Mouse (Mus musculus) stomach, embryonic 15.5 days (tissue): Measurements from ENCODE around the gene Tlcd2. TPM values are rescaled to one million over a fixed set of nuclear protein-coding genes. Genes with fewer than 3 reads are reported as not detected.

Experiments used
- ATAC-seq: fragments of 200-750 bp; cut with Nextera tagmentation; 2 replicates; pipeline ENCODE4 v1.8.0; 2017; ENCODE audit warnings: low read depth, moderate number of reproducible peaks, moderate TSS enrichment; ENCODE audit not compliant: insufficient read depth, low FRiP score
- H3K27ac ChIP-seq: fragments of 300-500 bp; sonication (generic); 2 replicates; pipeline ENCODE4 v1.5.1; 2015; ENCODE audit warnings: mild to moderate bottlenecking, inconsistent platforms
- H3K27me3 ChIP-seq: fragments of 300-500 bp; sonication (generic); replicated peaks from 2 replicates; pipeline ENCODE4 v1.6.1; 2015; ENCODE audit warnings: inconsistent platforms
- H3K36me3 ChIP-seq: fragments of 300-500 bp; sonication (generic); 2 replicates; pipeline ENCODE4 v1.6.1; 2015; ENCODE audit warnings: inconsistent platforms
- H3K4me1 ChIP-seq: fragments of 300-500 bp; sonication (generic); 2 replicates; pipeline ENCODE4 v1.6.1; 2015; ENCODE audit warnings: inconsistent platforms
- H3K4me2 ChIP-seq: fragments of 300-500 bp; sonication (generic); 2 replicates; pipeline ENCODE4 v1.6.1; 2015; ENCODE audit warnings: mild to moderate bottlenecking, inconsistent platforms
- H3K4me3 ChIP-seq: fragments of 300-500 bp; sonication (generic); replicated peaks from 2 replicates; pipeline ENCODE4 v1.5.1; 2015; ENCODE audit warnings: inconsistent platforms
- H3K9ac ChIP-seq: fragments of 300-500 bp; sonication (generic); 2 replicates; pipeline ENCODE4 v1.6.1; 2015; ENCODE audit warnings: inconsistent platforms
- H3K9me3 ChIP-seq: fragments of 300-500 bp; sonication (generic); 2 replicates; pipeline ENCODE4 v1.6.1; 2016; ENCODE audit warnings: inconsistent platforms
- WGBS: fragments of 180-500 bp; shearing (Covaris S2); methylation state at CpG from one replicate; pipeline ENCODE4 v1.1.7; 2015; 5-methylcytosine and 5-hydroxymethylcytosine counted together
- polyA plus RNA-seq: library from polyadenylated mRNA; unstranded; fragments of >200 nt; fragmentation: Nextera tagmentation; extraction: Ambion mirVana; gene quantifications from 2 replicates; pipeline ENCODE4 v1.2.1, GENCODE M21; 2015

Tlcd2 gene
- polyA plus RNA-seq, 1 experiment from 2014 or later: 22.3 TPM

- Histone ChIP-seq H3K9ac (no peak overlapping the region), H3K27me3 (no peaks in the 10 kb centered on the region), H3K4me1 (peaks cover 15% of the 10 kb centered on the region), H3K27ac (no peak overlapping the region), H3K4me3 (no peak overlapping the region), H3K4me2 (no peak overlapping the region), H3K9me3 (no peaks in the 10 kb centered on the region), H3K36me3 (peaks cover 4% of the 10 kb centered on the region; the same call in 1 of the 2 replicates)
- WGBS: 73% methylated on average over 3 of the region's 3 CpGs
- no peak for ATAC-seq
These were observed 9.2 kb downstream of the Tlcd2 start for GRCm38 (mm10) chr11:75470675-75471074.

GRCm38 (mm10) chr11:75472469-75473081 is 11.1 kb downstream of the Tlcd2 start:
- H3K27me3 ChIP-seq: no peaks in the 10 kb centered on the region
- no peak for ATAC-seq

DNA sequence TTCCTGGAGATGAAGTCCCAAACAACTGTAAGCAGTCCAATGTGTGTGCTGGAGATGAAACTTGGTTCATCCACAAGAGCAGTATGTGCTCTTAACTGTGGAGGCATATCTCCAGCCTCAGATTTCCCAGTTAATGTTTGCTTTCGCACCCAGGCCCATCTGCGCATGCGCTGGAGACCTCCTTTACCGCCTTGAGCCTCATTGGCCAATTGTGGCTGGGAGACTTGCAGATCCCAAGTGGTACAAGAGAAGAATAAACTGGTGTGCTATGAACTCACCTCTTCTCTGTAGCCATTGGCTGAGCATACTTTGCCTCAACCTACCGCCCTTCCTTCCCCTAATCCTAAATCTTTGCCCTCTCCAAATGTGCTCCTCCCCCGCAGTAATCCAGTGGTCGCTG is 11.9 kb downstream of the Tlcd2 start:
- Histone ChIP-seq H3K4me3 (no peak overlapping the region), H3K27ac (no peak overlapping the region), H3K4me2 (no peak overlapping the region), H3K9ac (no peak overlapping the region), H3K4me1 (peaks cover 4% of the 10 kb centered on the region), H3K36me3 (no peaks in the 10 kb centered on the region), H3K9me3 (no peaks in the 10 kb centered on the region), H3K27me3 (no peaks in the 10 kb centered on the region)
- ATAC-seq: no peak
- WGBS: 62% methylated on average over 7 of the region's 7 CpGs

More at GRCm38 (mm10) chr11:75472469-75473081, 11.1 kb downstream of the Tlcd2 start:
- Histone ChIP-seq H3K4me1 (peaks cover 10% of the 10 kb centered on the region), H3K4me3 (no peak overlapping the region), H3K9ac (no peak overlapping the region), H3K9me3 (no peaks in the 10 kb centered on the region), H3K27ac (no peak overlapping the region), H3K36me3 (no peaks in the 10 kb centered on the region), H3K4me2 (no peak overlapping the region)
- WGBS: 71% methylated on average over 11 of the region's 11 CpGs

DNA sequence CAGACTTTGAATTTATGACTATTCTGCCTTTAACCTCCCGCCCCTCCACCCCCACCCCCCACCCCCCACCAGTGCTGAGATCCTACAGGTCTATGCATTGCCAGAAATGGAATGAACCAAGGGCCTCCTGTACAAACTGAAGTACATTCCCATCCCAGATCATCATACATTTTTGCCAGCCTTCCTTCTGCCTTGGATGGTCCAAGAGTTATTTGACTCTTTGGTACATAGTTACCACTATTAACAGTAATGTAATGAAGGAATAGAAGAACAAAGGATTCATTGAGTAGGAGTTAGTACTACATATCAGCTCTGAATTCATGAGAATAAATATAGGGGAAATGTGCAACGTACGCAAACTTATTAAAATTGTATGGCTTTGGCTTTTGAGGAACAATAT is 24.7 kb downstream of the Tlcd2 start:
- no peak overlapping the region for H3K27ac ChIP-seq
- H3K4me3 ChIP-seq: no peak overlapping the region
- H3K9me3 ChIP-seq: no peaks in the 10 kb centered on the region
- peaks cover 15% of the 10 kb centered on the region for H3K36me3 ChIP-seq
- peaks cover 7% of the 10 kb centered on the region for H3K4me1 ChIP-seq
- peak overlapping the region; percentile 24; the same call in 1 of the 2 replicates for H3K4me2 ChIP-seq
- 18% methylated on average over 3 of the region's 3 CpGs for WGBS
- no peaks in the 10 kb centered on the region for H3K27me3 ChIP-seq
- ATAC-seq: 0 out of 2 replicates have a peak, but pooled peaks have one; percentile 23
- no peak overlapping the region for H3K9ac ChIP-seq

GRCm38 (mm10) chr11:75486601-75487285 is 25.2 kb downstream of the Tlcd2 start, which contains the start of gene Prpf8:
TSS of gene Prpf8 (plus strand) at chr11:75486816.
- Histone ChIP-seq H3K4me1 (peaks cover 7% of the 10 kb centered on the region), H3K9ac (peak within 1 kb of the TSS; percentile 70), H3K27ac (peak within 1 kb of the TSS; percentile 74; the same call in 1 of the 2 replicates), H3K9me3 (no peaks in the 10 kb centered on the region), H3K4me3 (peak within 1 kb of the TSS; percentile 75), H3K36me3 (peaks cover 20% of the 10 kb centered on the region), H3K27me3 (no peaks in the 10 kb centered on the region), H3K4me2 (peak within 1 kb of the TSS; percentile 91)
- under 1% methylated on average over 52 of the region's 52 CpGs for WGBS
- ATAC-seq: peak; percentile 99

- WGBS: 36% methylated on average over 6 of the region's 6 CpGs
- H3K4me1 ChIP-seq: peaks cover 7% of the 10 kb centered on the region
- no peak for ATAC-seq
- H3K36me3 ChIP-seq: peaks cover 28% of the 10 kb centered on the region
- 0 out of 2 replicates have a peak overlapping the region, but pooled peaks have one; percentile 74 for H3K27ac ChIP-seq
- peak overlapping the region; percentile 70 for H3K9ac ChIP-seq
- H3K4me3 ChIP-seq: peak overlapping the region; percentile 75
- H3K9me3 ChIP-seq: no peaks in the 10 kb centered on the region
- peak overlapping the region; percentile 91 for H3K4me2 ChIP-seq
- no peaks in the 10 kb centered on the region for H3K27me3 ChIP-seq
These were observed 26.0 kb downstream of the Tlcd2 start for GRCm38 (mm10) chr11:75487496-75487895.

- Histone ChIP-seq H3K4me2 (no peak overlapping the region), H3K27ac (no peak overlapping the region), H3K36me3 (peaks cover 93% of the 10 kb centered on the region), H3K4me3 (no peak overlapping the region), H3K9me3 (no peaks in the 10 kb centered on the region), H3K9ac (no peak overlapping the region), H3K4me1 (0 out of 2 replicates have a peak, but pooled peaks cover 3% of the 10 kb centered on the region), H3K27me3 (no peaks in the 10 kb centered on the region)
- WGBS: 93% methylated on average over 10 of the region's 10 CpGs
- ATAC-seq: no peak
These were observed 33.0 kb downstream of the Tlcd2 start for GRCm38 (mm10) chr11:75494296-75495049.

GRCm38 (mm10) chr11:75498126-75498525 is 36.6 kb downstream of the Tlcd2 start:
- Histone ChIP-seq H3K4me3 (no peak overlapping the region), H3K9ac (no peak overlapping the region), H3K4me1 (0 out of 2 replicates have a peak, but pooled peaks cover 3% of the 10 kb centered on the region), H3K9me3 (no peaks in the 10 kb centered on the region), H3K36me3 (peaks cover 94% of the 10 kb centered on the region), H3K27me3 (no peaks in the 10 kb centered on the region), H3K4me2 (no peak overlapping the region), H3K27ac (no peak overlapping the region)
- 78% methylated on average over 1 of the region's 1 CpGs for WGBS
- ATAC-seq: no peak

- H3K4me2 ChIP-seq: no peak overlapping the region
- no peak overlapping the region for H3K9ac ChIP-seq
- H3K27ac ChIP-seq: no peak overlapping the region
- H3K4me3 ChIP-seq: no peak overlapping the region
- no peaks in the 10 kb centered on the region for H3K9me3 ChIP-seq
- WGBS: 87% methylated on average over 4 of the region's 4 CpGs
- H3K36me3 ChIP-seq: peaks cover 48% of the 10 kb centered on the region
- no peaks in the 10 kb centered on the region for H3K27me3 ChIP-seq
- H3K4me1 ChIP-seq: peaks cover 25% of the 10 kb centered on the region
- ATAC-seq: no peak
These were observed 46.6 kb downstream of the Tlcd2 start for GRCm38 (mm10) chr11:75508162-75508561.

DNA sequence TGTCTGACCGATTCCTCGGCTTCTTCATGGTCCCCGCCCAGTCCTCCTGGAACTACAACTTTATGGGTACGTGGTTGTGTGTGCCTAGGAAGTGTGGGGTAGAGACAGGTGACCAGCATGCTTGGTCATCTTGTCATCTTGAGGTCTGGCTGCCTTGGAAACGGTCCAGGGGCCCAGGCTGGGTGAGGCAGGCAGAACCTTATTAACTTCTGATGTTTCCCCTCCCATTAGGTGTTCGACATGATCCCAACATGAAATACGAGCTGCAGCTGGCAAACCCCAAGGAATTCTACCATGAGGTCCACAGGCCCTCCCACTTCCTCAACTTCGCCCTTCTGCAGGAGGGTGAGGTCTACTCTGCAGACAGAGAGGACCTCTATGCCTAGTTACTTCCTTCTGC is 47.4 kb downstream of the Tlcd2 start:
- peaks cover 43% of the 10 kb centered on the region for H3K36me3 ChIP-seq
- no peak overlapping the region; the same call in 1 of the 2 replicates for H3K27ac ChIP-seq
- no peaks in the 10 kb centered on the region for H3K9me3 ChIP-seq
- peaks cover 25% of the 10 kb centered on the region for H3K4me1 ChIP-seq
- no peak overlapping the region for H3K4me2 ChIP-seq
- H3K4me3 ChIP-seq: no peak overlapping the region
- no peak for ATAC-seq
- no peak overlapping the region for H3K9ac ChIP-seq
- no peaks in the 10 kb centered on the region for H3K27me3 ChIP-seq
- 66% methylated on average over 8 of the region's 8 CpGs for WGBS

- peak within 1 kb of the TSS; percentile 94 for H3K4me2 ChIP-seq
- peak within 1 kb of the TSS; percentile 48 for H3K4me3 ChIP-seq
- 2% methylated on average over 43 of the region's 43 CpGs for WGBS
- no peaks in the 10 kb centered on the region for H3K9me3 ChIP-seq
- H3K9ac ChIP-seq: peak within 1 kb of the TSS; percentile 44
- H3K36me3 ChIP-seq: peaks cover 33% of the 10 kb centered on the region
- H3K27ac ChIP-seq: peak within 1 kb of the TSS; percentile 88
- H3K4me1 ChIP-seq: peaks cover 25% of the 10 kb centered on the region
- peak; percentile 67 for ATAC-seq
- no peaks in the 10 kb centered on the region for H3K27me3 ChIP-seq
These were observed 48.5 kb downstream of the Tlcd2 start, which contains the start of gene Rilp for GRCm38 (mm10) chr11:75509741-75510626. TSS of gene Rilp (plus strand) at chr11:75510094.
